Mouse (Mus musculus) MEL (cell line): ENCODE data around the gene Cx3cr1. TPM values are rescaled to one million over a fixed set of nuclear protein-coding genes. Genes with fewer than 3 reads are reported as not detected.

Source experiments
- DNase-seq: peaks from one replicate; pipeline ENCODE4 v3.0.0; 2011; ENCODE audit warnings: low read depth, low spot score
- H3K27ac ChIP-seq: 2 replicates; pipeline ENCODE4 v1.5.1; 2012; ENCODE audit warnings: low read depth, mild to moderate bottlenecking, control low read depth, low read length, moderate library complexity; ENCODE audit not compliant: control insufficient read depth
- H3K27me3 ChIP-seq, 2 experiments: fragments of 150-350 bp in 1 of 2; sonication (generic) in 1 of 2; 2 replicates each; pipeline ENCODE4 v1.6.1; 2012; ENCODE audit warnings: low read length in 2 of 2, mild to moderate bottlenecking in 2 of 2, improper control_type of control experiment in 1 of 2, moderate library complexity in 1 of 2; ENCODE audit not compliant: insufficient read depth in 2 of 2, control insufficient read depth in 1 of 2
- H3K36me3 ChIP-seq, 2 experiments: 2 replicates each; pipeline ENCODE4 v1.6.1; 2012 to 2014; ENCODE audit warnings: low read length in 2 of 2, improper control_type of control experiment in 1 of 2, inconsistent platforms in 1 of 2, mild to moderate bottlenecking in 1 of 2; ENCODE audit not compliant: insufficient read depth in 2 of 2, control insufficient read depth in 1 of 2
- H3K4me1 ChIP-seq, 2 experiments: fragments of 150-350 bp in 1 of 2; sonication (generic) in 1 of 2; 2 replicates each; pipeline ENCODE4 v1.6.1; 2012; ENCODE audit warnings: low read length in 2 of 2, improper control_type of control experiment in 1 of 2, mild to moderate bottlenecking in 1 of 2; ENCODE audit not compliant: insufficient read depth in 2 of 2, control insufficient read depth in 1 of 2
- H3K4me3 ChIP-seq, 2 experiments: fragments of 150-350 bp in 1 of 2; sonication (generic) in 1 of 2; 2 replicates each; pipeline ENCODE4 v1.5.1; 2012; ENCODE audit warnings: low read depth in 2 of 2, low read length in 2 of 2, mild to moderate bottlenecking in 2 of 2, moderate library complexity in 2 of 2, control low read depth in 1 of 2, improper control_type of control experiment in 1 of 2; ENCODE audit not compliant: control insufficient read depth in 1 of 2, insufficient read depth in 1 of 2
- H3K79me2 ChIP-seq: 2 replicates; pipeline ENCODE4 v1.6.1; 2012; ENCODE audit warnings: mild to moderate bottlenecking, low read length, moderate library complexity; ENCODE audit not compliant: control insufficient read depth, poor library complexity, insufficient read depth
- H3K9ac ChIP-seq: 2 replicates; pipeline ENCODE4 v1.6.1; 2012; ENCODE audit warnings: low read depth, mild to moderate bottlenecking, control low read depth, low read length, moderate library complexity; ENCODE audit not compliant: control insufficient read depth, poor library complexity, severe bottlenecking
- H3K9me3 ChIP-seq: fragments of 150-350 bp; sonication (generic); replicated peaks from 2 replicates; pipeline ENCODE4 v1.6.1; 2012; ENCODE audit warnings: mild to moderate bottlenecking, low read length, improper control_type of control experiment, moderate library complexity; ENCODE audit not compliant: insufficient read depth
- BHLHE40 ChIP-seq: IDR thresholded peaks from 2 replicates; pipeline ENCODE4 v1.6.1; 2012; ENCODE audit warnings: low read depth, mild to moderate bottlenecking, inconsistent platforms, low read length, improper control_type of control experiment, borderline replicate concordance
- CTCF ChIP-seq, 3 experiments: IDR thresholded peaks in 2 of 3; conservative IDR thresholded peaks in 1 of 3; 2 replicates each; pipeline ENCODE4 v1.5.1; 2011 to 2012; ENCODE audit warnings: low read length in 3 of 3, low read depth in 2 of 3, mild to moderate bottlenecking in 2 of 3, improper control_type of control experiment in 1 of 3, inconsistent platforms in 1 of 3, mixed read lengths in 1 of 3, moderate library complexity in 1 of 3; ENCODE audit not compliant: control insufficient read depth in 1 of 3, insufficient read depth in 1 of 3, poor library complexity in 1 of 3, severe bottlenecking in 1 of 3
- GATA1 ChIP-seq: IDR thresholded peaks from 2 replicates; pipeline ENCODE4 v1.6.1; 2011; ENCODE audit warnings: low read depth, low read length, improper control_type of control experiment
- MAX ChIP-seq: IDR thresholded peaks from 2 replicates; pipeline ENCODE4 v1.6.1; 2011; ENCODE audit warnings: low read length, improper control_type of control experiment
- MAZ ChIP-seq: IDR thresholded peaks from 2 replicates; pipeline ENCODE4 v1.6.1; 2012; ENCODE audit warnings: low read depth, mild to moderate bottlenecking, inconsistent platforms, low read length, improper control_type of control experiment
- MEF2A ChIP-seq: IDR thresholded peaks from 2 replicates; pipeline ENCODE4 v1.6.1; 2014; ENCODE audit warnings: low read depth, mild to moderate bottlenecking, inconsistent platforms, low read length, improper control_type of control experiment; ENCODE audit not compliant: poor library complexity, insufficient replicate concordance, severe bottlenecking; ENCODE audit errors: extremely low read depth
- MYB ChIP-seq: IDR thresholded peaks from 2 replicates; pipeline ENCODE4 v1.6.1; 2011; ENCODE audit warnings: mild to moderate bottlenecking, low read depth, low read length, improper control_type of control experiment
- MYC ChIP-seq: IDR thresholded peaks from 2 replicates; pipeline ENCODE4 v1.6.1; 2011; ENCODE audit warnings: low read depth, mild to moderate bottlenecking, low read length, improper control_type of control experiment, moderate library complexity
- NELFE ChIP-seq: IDR thresholded peaks from 2 replicates; pipeline ENCODE4 v1.6.1; 2011; ENCODE audit warnings: low read depth, low read length, improper control_type of control experiment
- POLR2AphosphoS2 ChIP-seq: IDR thresholded peaks from 2 replicates; pipeline ENCODE4 v1.6.1; 2011; ENCODE audit warnings: low read length, improper control_type of control experiment
- RAD21 ChIP-seq: IDR thresholded peaks from 2 replicates; pipeline ENCODE4 v1.6.1; 2011; ENCODE audit warnings: mild to moderate bottlenecking, low read depth, low read length, improper control_type of control experiment
- SIN3A ChIP-seq: IDR thresholded peaks from 2 replicates; pipeline ENCODE4 v1.6.1; 2012; ENCODE audit warnings: low read length, improper control_type of control experiment, inconsistent platforms
- TAL1 ChIP-seq: IDR thresholded peaks from 2 replicates; pipeline ENCODE4 v1.6.1; 2012; ENCODE audit warnings: mild to moderate bottlenecking, inconsistent platforms, low read length, moderate library complexity, mixed read lengths
- TBP ChIP-seq: IDR thresholded peaks from 2 replicates; pipeline ENCODE4 v1.8.0; 2011; ENCODE audit warnings: low read depth, low read length, improper control_type of control experiment
- UBTF ChIP-seq: IDR thresholded peaks from 2 replicates; pipeline ENCODE4 v1.6.1; 2012; ENCODE audit warnings: low read depth, mild to moderate bottlenecking, inconsistent platforms, low read length, improper control_type of control experiment, moderate library complexity, borderline replicate concordance; ENCODE audit not compliant: insufficient read depth
- ZC3H11A ChIP-seq: IDR thresholded peaks from 2 replicates; pipeline ENCODE4 v1.6.1; 2012; ENCODE audit warnings: low read depth, mild to moderate bottlenecking, inconsistent platforms, low read length, improper control_type of control experiment
- ZNF384 ChIP-seq: IDR thresholded peaks from 2 replicates; pipeline ENCODE4 v1.6.1; 2012; ENCODE audit warnings: low read depth, mild to moderate bottlenecking, inconsistent platforms, low read length, improper control_type of control experiment
- polyA plus RNA-seq, 2 experiments: library from polyadenylated mRNA; stranded (reverse) in 1 of 2; unstranded in 1 of 2; fragments of >175 nt in 1 of 2; fragments of >200 nt in 1 of 2; gene quantifications; 2 replicates each; pipeline versions ENCODE4 v1.2.1 to v1.2.4; 2012; ENCODE audit warnings: low replicate concordance in 2 of 2, low read depth in 1 of 2; ENCODE audit not compliant: insufficient read length in 2 of 2, insufficient read depth in 1 of 2, missing spikeins in 1 of 2
- total RNA-seq: library from RNA; depleted of rRNA; stranded (reverse); fragments of 300-350 nt; gene quantifications from 2 replicates; pipeline ENCODE4 v1.2.3, GENCODE M21; 2012

Cx3cr1 gene
- total and polyA plus RNA-seq, 3 experiments = not detected

DNA sequence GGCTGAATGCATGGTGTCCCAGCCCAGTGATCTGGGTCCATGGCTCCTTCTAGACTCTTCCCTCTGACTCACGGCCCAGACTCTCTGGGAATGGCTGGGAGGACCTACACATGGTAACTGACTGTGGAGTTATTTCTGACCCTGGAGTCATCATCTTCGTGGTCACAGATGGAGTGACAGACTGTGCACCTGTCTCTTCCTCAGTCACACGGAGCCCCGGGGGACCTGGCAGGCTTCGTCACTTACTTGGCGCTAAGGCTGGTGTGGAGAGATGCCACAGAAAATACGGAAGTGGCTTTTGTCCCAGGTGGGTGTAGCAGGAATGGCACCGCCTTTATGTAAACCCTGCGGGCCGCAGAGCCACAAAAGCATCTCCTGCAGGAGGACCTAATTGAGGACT lies 45.5 kb downstream of the Cx3cr1 start:
- Histone ChIP-seq H3K27ac (no peak overlapping the region), H3K9ac (no peak overlapping the region), H3K79me2 (no peaks in the 10 kb centered on the region), H3K4me3 (no peak overlapping the region), H3K9me3 (no peaks in the 10 kb centered on the region), H3K36me3 (no peaks in the 10 kb centered on the region), H3K27me3 (no peaks in the 10 kb centered on the region; a peak in 2 of 4 replicates)
- DNase-seq = no peak
- no peak for TF ChIP-seq MEF2A
- TF ChIP-seq TAL1 = no peak
- TF ChIP-seq MYB = no peak
- no peak for TF ChIP-seq TBP
- TF ChIP-seq RAD21 = no peak
- TF ChIP-seq MAX = no peak
- no peak for TF ChIP-seq BHLHE40
- TF ChIP-seq GATA1 = no peak
- TF ChIP-seq POLR2AphosphoS2 = no peak
- no peak for TF ChIP-seq NELFE
- no peak for TF ChIP-seq MYC
- no peak for TF ChIP-seq SIN3A
- no peak for TF ChIP-seq CTCF (IDR thresholded peaks at IDR 0.05 in 2 of 3, conservative IDR thresholded peaks at IDR 0.05 in 1 of 3; ENCODE audit: control insufficient read depth in 1 of 3, insufficient read depth in 1 of 3, low read depth in 2 of 3, low read length in 3 of 3, poor library complexity in 1 of 3, severe bottlenecking in 1 of 3)
- TF ChIP-seq UBTF = no peak
- TF ChIP-seq ZNF384 = no peak
- TF ChIP-seq, all 39 proteins: peak for 0
- H3K4me1 ChIP-seq = peaks cover 0 to 2% of the 10 kb centered on the region in 2 experiments; a peak in 1 of 4 replicates

GRCm38 (mm10) chr9:120023086-120023811 lies 46.4 kb downstream of the Cx3cr1 start, which contains the start of gene Xirp1:
Gene Xirp1 (minus strand): TSS chr9:120023598.
- H3K27ac ChIP-seq = no peak within 1 kb of the TSS
- no peak for DNase-seq
- no peaks in the 10 kb centered on the region; a peak in 1 of 4 replicates for H3K4me1 ChIP-seq
- H3K36me3 ChIP-seq = no peaks in the 10 kb centered on the region
- no peak within 1 kb of the TSS for H3K4me3 ChIP-seq
- H3K79me2 ChIP-seq = no peaks in the 10 kb centered on the region
- TF ChIP-seq TAL1 (no peak), MAZ (no peak), MYB (no peak), NELFE (no peak), ZC3H11A (no peak)
- H3K27me3 ChIP-seq = no peaks in the 10 kb centered on the region; a peak in 2 of 4 replicates
- H3K9ac ChIP-seq = no peak within 1 kb of the TSS
- H3K9me3 ChIP-seq = no peaks in the 10 kb centered on the region
